In the genomic region with DNA sequence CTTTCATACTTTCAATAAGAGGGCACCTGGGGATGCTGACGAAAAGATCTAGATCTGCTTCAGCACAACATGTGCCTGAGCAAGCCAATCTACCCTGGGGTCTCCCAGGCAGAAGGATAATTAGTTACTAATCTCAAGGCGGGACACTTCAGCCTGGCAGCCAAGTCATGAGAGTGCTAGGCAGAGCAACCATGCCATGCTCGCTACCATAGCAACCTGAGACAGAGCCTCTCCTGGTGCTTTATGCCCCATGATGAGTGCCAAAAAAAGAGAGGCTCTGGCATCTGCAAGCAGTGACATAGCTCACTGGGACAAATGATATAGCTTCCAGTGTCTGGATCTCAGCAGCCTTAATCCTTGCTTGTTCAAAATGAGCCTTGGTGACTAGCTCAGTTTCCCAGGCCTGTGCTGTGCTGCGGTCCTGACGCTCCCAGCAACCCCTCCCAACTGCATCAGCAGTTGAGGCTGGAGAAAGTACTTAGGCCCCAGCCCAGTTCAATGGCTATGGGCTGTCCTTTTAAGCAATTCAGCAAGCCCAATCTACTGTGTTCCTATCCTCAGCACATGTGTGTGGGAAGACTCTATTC, we compare ENCODE assay signal across 9 mouse cellular contexts. TPM values are rescaled to one million over a fixed set of nuclear protein-coding genes. Genes with fewer than 3 reads are reported as not detected.
DNase-seq lines count a peak whose midpoint lies in the region; ATAC-seq and TF ChIP-seq lines count a peak whose summit lies in the region.
"Had no signal": no experiment of that assay in that cellular context is flagged by ENCODE, and none has a peak within 500 bp of the region (broad histone marks: within the 10 kb centered on the region; RNA-seq: fewer than 3 reads in every experiment).

No protein-coding gene starts in this region.

- TF ChIP-seq CTCF in gastrocnemius, adult 2 months (IDR thresholded peaks at IDR 0.05), result no peak

- intact Hi-C loops in gastrocnemius, adult 2 months (cut with DNase I), result no loop called here

- peak; percentile 69 for ATAC-seq in hindbrain, embryonic 12.5 days (ENCODE audit: low FRiP score)
- peak; percentile 88 for ATAC-seq in midbrain, embryonic 15.5 days (replicated peaks)
- no peak for ATAC-seq in megakaryocyte, adult 5-6 weeks (ENCODE audit: poor library complexity, severe bottlenecking)

- H3K36me3 ChIP-seq in forebrain, embryonic 10.5 days (replicated peaks), result no peaks in the 10 kb centered on the region
- H3K36me3 ChIP-seq in hindbrain, embryonic 12.5 days, result no peaks in the 10 kb centered on the region
- H3K36me3 ChIP-seq in midbrain, embryonic 15.5 days (replicated peaks), result no peaks in the 10 kb centered on the region
- H3K36me3 ChIP-seq: limb, embryonic 15.5 days had no signal

- WGBS in forebrain, embryonic 10.5 days, result 51% methylated on average over 5 of the region's 5 CpGs
- 41% methylated on average over 5 of the region's 5 CpGs for WGBS in hindbrain, embryonic 12.5 days
- 12% methylated on average over 5 of the region's 5 CpGs for WGBS in midbrain, embryonic 15.5 days

- peak; percentile 13 to 46 for DNase-seq in layer of hippocampus, adult 18-20 months (ENCODE audit: low spot score in 2 of 2)
- DNase-seq in layer of hippocampus, postnatal 25 days (ENCODE audit: extremely low spot score in 1 of 2, low spot score in 1 of 2), result no peak
- DNase-seq in forebrain, embryonic 10.5 days (ENCODE audit: extremely low spot score, low spot score), result peak; percentile 31
- no peak for DNase-seq in gastrocnemius, adult 2 months
- DNase-seq in gastrocnemius, postnatal 4 days (ENCODE audit: low spot score in 2 of 2), result no peak

- peak overlapping the region; percentile 70 for H3K27ac ChIP-seq in forebrain, embryonic 10.5 days
- peak overlapping the region; percentile 70 for H3K27ac ChIP-seq in hindbrain, embryonic 12.5 days
- peak overlapping the region; percentile 73 for H3K27ac ChIP-seq in midbrain, embryonic 15.5 days
- H3K27ac ChIP-seq in gastrocnemius, adult 2 months, result no peak overlapping the region
- H3K27ac ChIP-seq: limb, embryonic 15.5 days had no signal

- H3K27me3 ChIP-seq in forebrain, embryonic 10.5 days (ENCODE audit: poor library complexity, severe bottlenecking), result peaks cover 19% of the 10 kb centered on the region
- H3K27me3 ChIP-seq in hindbrain, embryonic 12.5 days, result no peaks in the 10 kb centered on the region; the same call in 1 of the 2 replicates
- no peaks in the 10 kb centered on the region for H3K27me3 ChIP-seq in midbrain, embryonic 15.5 days (replicated peaks)
- H3K27me3 ChIP-seq: limb, embryonic 15.5 days had no signal

- no peak overlapping the region for H3K4me3 ChIP-seq in forebrain, embryonic 10.5 days
- H3K4me3 ChIP-seq in hindbrain, embryonic 12.5 days, result no peak overlapping the region
- no peak overlapping the region for H3K4me3 ChIP-seq in midbrain, embryonic 15.5 days
- no peak overlapping the region for H3K4me3 ChIP-seq in gastrocnemius, adult 2 months
- H3K4me3 ChIP-seq: limb, embryonic 15.5 days had no signal

- no peak overlapping the region for H3K4me2 ChIP-seq in hindbrain, embryonic 12.5 days (replicated peaks)
- no peak overlapping the region for H3K4me2 ChIP-seq in midbrain, embryonic 15.5 days
- H3K4me2 ChIP-seq: limb, embryonic 15.5 days had no signal

- H3K9me3 ChIP-seq in forebrain, embryonic 10.5 days, result no peaks in the 10 kb centered on the region
- no peaks in the 10 kb centered on the region for H3K9me3 ChIP-seq in hindbrain, embryonic 12.5 days (replicated peaks)
- no peaks in the 10 kb centered on the region for H3K9me3 ChIP-seq in midbrain, embryonic 15.5 days
- H3K9me3 ChIP-seq: limb, embryonic 15.5 days had no signal

- H3K4me1 ChIP-seq in forebrain, embryonic 10.5 days, result peaks cover 81% of the 10 kb centered on the region
- H3K4me1 ChIP-seq in hindbrain, embryonic 12.5 days, result peaks cover 29% of the 10 kb centered on the region
- H3K4me1 ChIP-seq in midbrain, embryonic 15.5 days, result peaks cover 29% of the 10 kb centered on the region

- H3K9ac ChIP-seq in hindbrain, embryonic 12.5 days, result no peak overlapping the region
- H3K9ac ChIP-seq in midbrain, embryonic 15.5 days, result no peak overlapping the region
- H3K9ac ChIP-seq: limb, embryonic 15.5 days had no signal

RNA-seq across cellular contexts. Expression of a gene that starts 32.8 kb away (rescaled TPM):
- 1 to 10 TPM; 5.6 to 6.3 TPM for total RNA-seq in layer of hippocampus, adult 18-20 months (2021)
- total RNA-seq in layer of hippocampus, postnatal 25 days (2021), result 1 to 10 TPM; 4.5 to 6.1 TPM
- polyA plus RNA-seq in forebrain, embryonic 10.5 days (2016; fragmentation: Nextera tagmentation; extraction: Ambion mirVana), result 2.4 and 2.6 TPM in 2 replicates
- polyA plus RNA-seq in hindbrain, embryonic 12.5 days (2016; fragmentation: Nextera tagmentation; extraction: Ambion mirVana), result 3.4 and 4.3 TPM in 2 replicates
- polyA plus RNA-seq in midbrain, embryonic 15.5 days (2015; fragmentation: Nextera tagmentation; extraction: Ambion mirVana), result 1.6 and 2.2 TPM in 2 replicates
- total RNA-seq in gastrocnemius, adult 2 months (2021), result under 1 TPM; 0.13 to 0.28 TPM
- total RNA-seq in megakaryocyte, adult 5-6 weeks (2015), result 1.0 and 1.2 TPM in 2 replicates
- 1.2 and 4.4 TPM in 2 replicates for total RNA-seq in megakaryocyte, adult 5-6 weeks (2017)
- total RNA-seq in gastrocnemius, postnatal 4 days (2021), result 1 to 10 TPM; 1.6 to 1.7 TPM

RNA-seq across cellular contexts. Expression of a gene that starts 56.7 kb away (rescaled TPM):
- total RNA-seq in layer of hippocampus, adult 18-20 months (2021), result 10 to 100 TPM; 30.7 to 34.5 TPM
- total RNA-seq in layer of hippocampus, postnatal 25 days (2021), result 10 to 100 TPM; 25.9 to 27.7 TPM
- polyA plus RNA-seq in forebrain, embryonic 10.5 days (2016; fragmentation: Nextera tagmentation; extraction: Ambion mirVana), result 13.9 and 16.2 TPM in 2 replicates
- polyA plus RNA-seq in hindbrain, embryonic 12.5 days (2016; fragmentation: Nextera tagmentation; extraction: Ambion mirVana), result 32.5 and 35.2 TPM in 2 replicates
- polyA plus RNA-seq in midbrain, embryonic 15.5 days (2015; fragmentation: Nextera tagmentation; extraction: Ambion mirVana), result 41.0 and 41.7 TPM in 2 replicates
- 10 to 100 TPM in 1 of 2 experiments, 1 to 10 TPM in 1; 5.8 to 11.4 TPM for total RNA-seq in gastrocnemius, adult 2 months (2021)
- total RNA-seq in megakaryocyte, adult 5-6 weeks (2015), result 11.5 and 13.1 TPM in 2 replicates
- total RNA-seq in megakaryocyte, adult 5-6 weeks (2017), result 36.8 and 46.0 TPM in 2 replicates
- total RNA-seq in gastrocnemius, postnatal 4 days (2021), result 10 to 100 TPM; 11.0 to 12.3 TPM

Comparison
In these comparisons a context has a peak if more than half of its experiments do, and no peak if none do; other contexts are left out.
1. DNase-seq: peak in layer of hippocampus, adult 18-20 months (2 of 2) and forebrain, embryonic 10.5 days (single experiment); none in layer of hippocampus, postnatal 25 days (0 of 2), gastrocnemius, adult 2 months (single experiment) and gastrocnemius, postnatal 4 days (0 of 2).